Mouse (Mus musculus) kidney, postnatal 36 days (tissue): ENCODE data around the gene Arhgef19.

ENCODE experiments used
- DNase-seq, 2 experiments: peaks; one replicate each; pipeline ENCODE4 v3.0.0; 2021 to 2022; ENCODE audit warnings: mixed read lengths in 2 of 2

Gene Arhgef19

GRCm38 (mm10) chr4:141286860-141287517 lies 47.7 kb downstream of the Arhgef19 start:
- peak; percentile 49 to 65 for DNase-seq

GRCm38 (mm10) chr4:141287518-141288004 lies 48.3 kb downstream of the Arhgef19 start:
- DNase-seq = no peak

GRCm38 (mm10) chr4:141288152-141288551 lies 48.9 kb downstream of the Arhgef19 start:
- no peak for DNase-seq

GRCm38 (mm10) chr4:141291571-141292375 lies 52.5 kb downstream of the Arhgef19 start:
- no peak for DNase-seq

- DNase-seq = no peak
These were observed 56.5 kb downstream of the Arhgef19 start for GRCm38 (mm10) chr4:141295774-141296186.

- DNase-seq = no peak
These were observed 58.6 kb downstream of the Arhgef19 start for GRCm38 (mm10) chr4:141297934-141298333.

- no peak for DNase-seq
These were observed 60.1 kb downstream of the Arhgef19 start for GRCm38 (mm10) chr4:141299356-141299755.

GRCm38 (mm10) chr4:141300196-141300595 lies 60.9 kb downstream of the Arhgef19 start:
- DNase-seq = no peak

- peak; percentile 94 to 97 for DNase-seq
These were observed 61.8 kb downstream of the Arhgef19 start, which contains the start of gene Epha2 for GRCm38 (mm10) chr4:141301116-141301553. Gene Epha2, plus strand, starts transcription at chr4:141301240.

GRCm38 (mm10) chr4:141301591-141302427 lies 62.5 kb downstream of the Arhgef19 start:
- DNase-seq = peak in 1 of 2 experiments; percentile 42

- DNase-seq = no peak
These were observed 63.4 kb downstream of the Arhgef19 start for GRCm38 (mm10) chr4:141302428-141303401.

- no peak for DNase-seq
These were observed 64.3 kb downstream of the Arhgef19 start for GRCm38 (mm10) chr4:141303402-141304222.

GRCm38 (mm10) chr4:141304223-141304611 lies 64.9 kb downstream of the Arhgef19 start:
- no peak for DNase-seq

- DNase-seq = no peak
These were observed 66.8 kb downstream of the Arhgef19 start for GRCm38 (mm10) chr4:141306057-141306456.
